Mouse (Mus musculus): ENCODE measurements around the gene Gipc2.
A peak's percentile ranks its signal among the peaks of the same experiment; 100 is the strongest.
"Not testable (repeated sequence)": the region's sequence is repeated elsewhere in the genome, so short reads cannot be mapped to it uniquely, and the experiment has no call there.

The Gipc2 gene

GRCm38 (mm10) chr3:152155296-152155948, 10.6 kb downstream of the Gipc2 start:
- DNase-seq (ENCODE audit: low spot score): no peak

GRCm38 (mm10) chr3:152154095-152154494, 11.9 kb downstream of the Gipc2 start:
- no peak for DNase-seq (ENCODE audit: low spot score)

GRCm38 (mm10) chr3:152153152-152153551, 12.9 kb downstream of the Gipc2 start:
- no peak for DNase-seq (ENCODE audit: low spot score)

- no peak for DNase-seq (ENCODE audit: low spot score)
Observed at GRCm38 (mm10) chr3:152152483-152152804, 13.6 kb downstream of the Gipc2 start.

- DNase-seq (ENCODE audit: low spot score): no peak
Observed at GRCm38 (mm10) chr3:152151725-152152482, 14.1 kb downstream of the Gipc2 start.

- DNase-seq (ENCODE audit: low spot score): no peak
Observed at GRCm38 (mm10) chr3:152149863-152150262, 16.2 kb downstream of the Gipc2 start.

- no peak for DNase-seq (ENCODE audit: low spot score)
Observed at GRCm38 (mm10) chr3:152149449-152149848, 16.6 kb downstream of the Gipc2 start.

GRCm38 (mm10) chr3:152147085-152147831, 18.8 kb downstream of the Gipc2 start:
- DNase-seq (ENCODE audit: low spot score): no peak

GRCm38 (mm10) chr3:152145186-152145585, 20.8 kb downstream of the Gipc2 start:
- DNase-seq (ENCODE audit: low spot score): no peak

GRCm38 (mm10) chr3:152142989-152143695, 22.9 kb downstream of the Gipc2 start:
- no peak for DNase-seq (ENCODE audit: low spot score)

GRCm38 (mm10) chr3:152142146-152142545, 23.9 kb downstream of the Gipc2 start:
- no peak for DNase-seq (ENCODE audit: low spot score)

- DNase-seq (ENCODE audit: low spot score): not testable (repeated sequence)
Observed at GRCm38 (mm10) chr3:152139308-152139707, 26.7 kb downstream of the Gipc2 start.

- DNase-seq (ENCODE audit: low spot score): not testable (repeated sequence)
Observed at GRCm38 (mm10) chr3:152136106-152136505, 29.9 kb downstream of the Gipc2 start.

- no peak for DNase-seq (ENCODE audit: low spot score)
Observed at GRCm38 (mm10) chr3:152133621-152134020, 32.4 kb downstream of the Gipc2 start.

- no peak for DNase-seq (ENCODE audit: low spot score)
Observed at GRCm38 (mm10) chr3:152130963-152131362, 35.1 kb downstream of the Gipc2 start.

GRCm38 (mm10) chr3:152129426-152129825, 36.6 kb downstream of the Gipc2 start:
- not testable (repeated sequence) for DNase-seq (ENCODE audit: low spot score)

GRCm38 (mm10) chr3:152128631-152129030, 37.4 kb downstream of the Gipc2 start:
- no peak for DNase-seq (ENCODE audit: low spot score)

- no peak for DNase-seq (ENCODE audit: low spot score)
Observed at GRCm38 (mm10) chr3:152127144-152127543, 38.9 kb downstream of the Gipc2 start.

- no peak for DNase-seq (ENCODE audit: low spot score)
Observed at GRCm38 (mm10) chr3:152122720-152123119, 43.3 kb downstream of the Gipc2 start.

- DNase-seq (ENCODE audit: low spot score): peak; percentile 68
Observed at GRCm38 (mm10) chr3:152122101-152122500, 43.9 kb downstream of the Gipc2 start.

- DNase-seq (ENCODE audit: low spot score): no peak
Observed at GRCm38 (mm10) chr3:152121169-152122009, 44.6 kb downstream of the Gipc2 start.

Data from testis, postnatal 10 days (tissue).